Mouse (Mus musculus) liver, embryonic 14.5 days (tissue): ENCODE results near the gene Olfr235. TPM values are rescaled to one million over a fixed set of nuclear protein-coding genes. Genes with fewer than 3 reads are reported as not detected.

ENCODE experiments used
- polyA plus RNA-seq, 2 experiments: library from polyadenylated mRNA; depleted of rRNA in 1 of 2; stranded (reverse) in 1 of 2; unstranded in 1 of 2; fragments of >200 nt; fragmentation: Nextera tagmentation in 1 of 2; extraction: Ambion mirVana in 1 of 2; gene quantifications; 2 replicates each; pipeline versions ENCODE4 v1.2.1 to v1.2.3; 2012 to 2014

The Olfr235 gene
- polyA plus RNA-seq, 2 experiments = not detected

Other genes with a start within 250 kb of the Olfr235 start
- gene Olfr1423, start 219.7 kb upstream of the Olfr235 start, polyA plus RNA-seq (2012; rRNA removed) = not detected in 2 replicates
- not detected in 2 replicates for gene Olfr1423, start 219.7 kb upstream of the Olfr235 start, polyA plus RNA-seq (2014; fragmentation: Nextera tagmentation; extraction: Ambion mirVana)
- gene Olfr1424, start 198.3 kb upstream of the Olfr235 start, polyA plus RNA-seq (2012; rRNA removed) = not detected in 2 replicates
- gene Olfr1424, start 198.3 kb upstream of the Olfr235 start, polyA plus RNA-seq (2014; fragmentation: Nextera tagmentation; extraction: Ambion mirVana) = not detected in 2 replicates
- not detected in 2 replicates for gene Olfr1425, start 183.3 kb upstream of the Olfr235 start, polyA plus RNA-seq (2012; rRNA removed)
- not detected in 2 replicates for gene Olfr1425, start 183.3 kb upstream of the Olfr235 start, polyA plus RNA-seq (2014; fragmentation: Nextera tagmentation; extraction: Ambion mirVana)
- not detected in 2 replicates for gene Olfr1426, start 169.0 kb upstream of the Olfr235 start, polyA plus RNA-seq (2012; rRNA removed)
- gene Olfr1426, start 169.0 kb upstream of the Olfr235 start, polyA plus RNA-seq (2014; fragmentation: Nextera tagmentation; extraction: Ambion mirVana) = not detected in 2 replicates
- gene Olfr1427, start 157.7 kb upstream of the Olfr235 start, polyA plus RNA-seq (2012; rRNA removed) = not detected in 2 replicates
- gene Olfr1427, start 157.7 kb upstream of the Olfr235 start, polyA plus RNA-seq (2014; fragmentation: Nextera tagmentation; extraction: Ambion mirVana) = not detected in 2 replicates
- gene Olfr1428, start 145.1 kb upstream of the Olfr235 start, polyA plus RNA-seq (2012; rRNA removed) = not detected in 2 replicates
- not detected in 2 replicates for gene Olfr1428, start 145.1 kb upstream of the Olfr235 start, polyA plus RNA-seq (2014; fragmentation: Nextera tagmentation; extraction: Ambion mirVana)
- gene Olfr76, start 137.8 kb upstream of the Olfr235 start, polyA plus RNA-seq (2012; rRNA removed) = not detected in 2 replicates
- not detected in 2 replicates for gene Olfr76, start 137.8 kb upstream of the Olfr235 start, polyA plus RNA-seq (2014; fragmentation: Nextera tagmentation; extraction: Ambion mirVana)
- not detected in 2 replicates for gene Olfr1555-ps1, start 90.9 kb upstream of the Olfr235 start, polyA plus RNA-seq (2012; rRNA removed)
- not detected in 2 replicates for gene Olfr1555-ps1, start 90.9 kb upstream of the Olfr235 start, polyA plus RNA-seq (2014; fragmentation: Nextera tagmentation; extraction: Ambion mirVana)
- not detected in 2 replicates for gene Olfr1431, start 60.4 kb upstream of the Olfr235 start, polyA plus RNA-seq (2012; rRNA removed)
- not detected in 2 replicates for gene Olfr1431, start 60.4 kb upstream of the Olfr235 start, polyA plus RNA-seq (2014; fragmentation: Nextera tagmentation; extraction: Ambion mirVana)
- not detected in 2 replicates for gene Olfr1432, start 28.4 kb upstream of the Olfr235 start, polyA plus RNA-seq (2012; rRNA removed)
- gene Olfr1432, start 28.4 kb upstream of the Olfr235 start, polyA plus RNA-seq (2014; fragmentation: Nextera tagmentation; extraction: Ambion mirVana) = not detected in 2 replicates
- gene Olfr262, start 19.4 kb upstream of the Olfr235 start, polyA plus RNA-seq (2012; rRNA removed) = not detected in 2 replicates
- gene Olfr262, start 19.4 kb upstream of the Olfr235 start, polyA plus RNA-seq (2014; fragmentation: Nextera tagmentation; extraction: Ambion mirVana) = not detected in 2 replicates
- gene Olfr1434, start 18.8 kb downstream of the Olfr235 start, polyA plus RNA-seq (2012; rRNA removed) = not detected in 2 replicates
- not detected in 2 replicates for gene Olfr1434, start 18.8 kb downstream of the Olfr235 start, polyA plus RNA-seq (2014; fragmentation: Nextera tagmentation; extraction: Ambion mirVana)
- gene Olfr1436, start 38.1 kb downstream of the Olfr235 start, polyA plus RNA-seq (2012; rRNA removed) = not detected in 2 replicates
- not detected in 2 replicates for gene Olfr1436, start 38.1 kb downstream of the Olfr235 start, polyA plus RNA-seq (2014; fragmentation: Nextera tagmentation; extraction: Ambion mirVana)
- not detected in 2 replicates for gene Olfr1437, start 64.1 kb downstream of the Olfr235 start, polyA plus RNA-seq (2012; rRNA removed)
- not detected in 2 replicates for gene Olfr1437, start 64.1 kb downstream of the Olfr235 start, polyA plus RNA-seq (2014; fragmentation: Nextera tagmentation; extraction: Ambion mirVana)
- not detected in 2 replicates for gene Olfr1438-ps1, start 74.9 kb downstream of the Olfr235 start, polyA plus RNA-seq (2012; rRNA removed)
- not detected in 2 replicates for gene Olfr1438-ps1, start 74.9 kb downstream of the Olfr235 start, polyA plus RNA-seq (2014; fragmentation: Nextera tagmentation; extraction: Ambion mirVana)
- gene Olfr1440, start 126.2 kb downstream of the Olfr235 start, polyA plus RNA-seq (2012; rRNA removed) = not detected in 2 replicates
- not detected in 2 replicates for gene Olfr1440, start 126.2 kb downstream of the Olfr235 start, polyA plus RNA-seq (2014; fragmentation: Nextera tagmentation; extraction: Ambion mirVana)
- not detected in 2 replicates for gene Olfr1441, start 156.4 kb downstream of the Olfr235 start, polyA plus RNA-seq (2012; rRNA removed)
- gene Olfr1441, start 156.4 kb downstream of the Olfr235 start, polyA plus RNA-seq (2014; fragmentation: Nextera tagmentation; extraction: Ambion mirVana) = not detected in 2 replicates
- not detected in 2 replicates for gene Pfpl, start 166.9 kb downstream of the Olfr235 start, polyA plus RNA-seq (2012; rRNA removed)
- gene Pfpl, start 166.9 kb downstream of the Olfr235 start, polyA plus RNA-seq (2014; fragmentation: Nextera tagmentation; extraction: Ambion mirVana) = not detected in 2 replicates
- 4.0 and 5.9 TPM in 2 replicates for gene Mpeg1, start 199.7 kb downstream of the Olfr235 start, polyA plus RNA-seq (2012; rRNA removed)
- 1.8 and 2.0 TPM in 2 replicates for gene Mpeg1, start 199.7 kb downstream of the Olfr235 start, polyA plus RNA-seq (2014; fragmentation: Nextera tagmentation; extraction: Ambion mirVana)
- 1.5 TPM in 2 replicates for gene Dtx4, start 240.4 kb downstream of the Olfr235 start, polyA plus RNA-seq (2012; rRNA removed)
- gene Dtx4, start 240.4 kb downstream of the Olfr235 start, polyA plus RNA-seq (2014; fragmentation: Nextera tagmentation; extraction: Ambion mirVana) = 1.6 and 1.9 TPM in 2 replicates